Mouse (Mus musculus) urinary bladder, postnatal 36 days (tissue): ENCODE measurements around the gene Olfr1417.

ENCODE experiments used
- DNase-seq, 2 experiments: peaks; one replicate each; pipeline ENCODE4 v3.0.0; 2022; ENCODE audit warnings: low spot score in 2 of 2, mixed read lengths in 1 of 2

The Olfr1417 gene

DNA sequence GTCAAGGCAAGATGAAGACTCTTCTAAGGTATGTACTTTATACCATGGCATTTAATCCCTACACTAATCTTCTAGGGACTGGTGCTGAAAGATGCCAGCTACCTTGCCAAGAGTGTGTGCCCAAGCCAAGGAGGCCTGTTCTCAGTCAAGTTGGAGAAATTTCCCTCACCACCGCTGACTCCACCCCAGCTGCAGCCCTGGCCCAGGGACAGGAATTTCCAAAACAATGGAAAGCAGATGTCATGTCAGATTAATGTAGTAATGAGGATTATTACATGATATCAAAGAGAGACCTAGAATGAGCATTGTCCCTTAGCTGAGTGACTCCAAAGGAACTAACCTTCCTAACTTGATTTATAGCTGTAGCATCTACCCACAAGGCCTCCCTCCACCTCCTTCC is 28.2 kb downstream of the Olfr1417 start:
- no peak for DNase-seq

DNA sequence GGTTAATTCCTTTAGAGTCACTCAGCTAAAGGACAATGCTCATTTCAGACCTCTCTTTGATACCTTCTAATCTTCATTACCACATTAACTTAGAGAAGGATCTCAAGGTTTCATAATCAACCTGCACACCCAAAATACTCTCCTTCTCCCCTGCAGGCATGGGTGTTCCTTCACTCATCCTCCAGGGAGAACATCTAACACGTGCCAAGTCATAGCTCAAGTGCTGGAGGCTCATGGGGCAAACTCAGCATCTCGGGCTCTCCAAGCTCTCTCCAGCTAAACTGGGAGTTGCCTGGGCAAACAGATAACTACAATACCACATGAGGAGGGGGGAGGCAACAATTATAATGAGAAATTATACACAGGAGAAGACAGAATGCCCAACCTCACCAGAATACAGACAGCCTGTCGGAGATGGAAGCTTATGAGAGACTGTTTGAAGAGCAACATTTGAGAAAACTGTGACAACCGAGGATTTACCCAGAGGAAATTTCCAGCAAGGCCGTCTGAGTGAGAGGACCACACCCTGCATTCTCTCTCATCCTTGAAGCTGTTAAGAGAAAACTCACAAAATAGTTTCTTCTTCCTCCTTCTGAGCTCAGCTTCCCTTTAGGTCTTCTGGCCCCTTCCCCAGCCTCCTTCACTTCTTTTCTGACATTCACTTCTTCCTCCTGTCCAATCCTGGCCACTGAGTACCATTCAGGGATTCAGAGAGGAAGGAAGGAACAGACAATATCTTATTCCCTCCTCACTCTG is 28.8 kb downstream of the Olfr1417 start:
- no peak for DNase-seq

DNA sequence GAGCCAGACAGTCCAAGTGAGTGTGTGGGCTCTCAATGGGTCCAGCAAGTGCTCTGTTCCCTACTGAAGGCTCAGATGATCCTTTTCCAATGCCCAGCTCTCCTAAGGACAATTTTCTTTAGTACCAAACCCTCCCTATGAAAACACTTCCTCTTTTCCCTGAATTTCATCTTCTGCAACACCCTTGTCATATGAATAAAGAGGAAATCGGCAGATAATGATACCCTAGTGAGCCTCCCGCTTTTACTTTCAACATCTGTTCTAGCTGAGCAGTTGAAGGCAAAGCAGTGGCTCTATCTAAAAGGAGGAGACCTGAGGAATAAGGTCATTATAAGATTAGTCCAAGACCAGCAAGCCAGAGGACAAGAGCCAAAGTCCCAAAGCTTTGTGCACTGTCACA is 30.6 kb downstream of the Olfr1417 start:
- no peak for DNase-seq

DNA sequence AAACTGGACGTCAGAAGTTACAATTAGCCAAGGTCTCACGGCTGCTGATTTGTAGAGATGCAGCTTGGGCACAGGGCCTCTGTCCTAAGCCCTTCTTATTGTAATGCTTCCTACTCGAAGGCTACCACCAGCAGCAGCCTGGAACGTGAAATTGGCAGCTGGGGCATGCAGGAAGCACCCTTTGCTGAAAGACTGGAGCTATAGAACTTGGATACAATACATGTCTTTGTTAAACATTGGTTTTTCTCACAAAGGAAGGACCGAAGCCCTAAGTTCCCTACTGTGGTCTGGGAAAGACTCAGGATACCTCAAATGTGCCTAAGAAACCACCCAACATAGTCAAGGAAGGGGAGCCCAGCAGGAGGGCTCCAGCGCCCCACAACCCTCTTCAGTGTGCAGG is 31.2 kb downstream of the Olfr1417 start:
- no peak for DNase-seq

DNA sequence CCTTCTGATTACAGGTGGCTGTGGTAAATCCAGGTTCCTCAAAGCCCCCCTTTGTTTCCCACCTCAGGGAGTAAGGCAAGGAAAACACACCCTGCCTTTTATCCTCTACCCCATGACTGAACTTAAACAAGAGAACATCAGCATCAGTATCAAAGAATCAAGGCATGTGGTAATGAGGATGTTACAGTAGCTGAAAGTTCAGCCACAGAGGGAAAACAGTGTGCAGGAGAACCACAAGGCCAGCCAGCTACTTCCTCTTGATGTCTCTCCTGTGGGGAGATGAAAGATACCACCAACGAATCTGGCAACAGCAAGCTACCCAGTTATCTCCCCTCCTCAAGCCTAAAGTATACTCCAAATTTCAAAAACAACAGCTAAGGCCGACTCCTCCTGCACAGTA is 31.8 kb downstream of the Olfr1417 start:
- DNase-seq, result no peak

DNA sequence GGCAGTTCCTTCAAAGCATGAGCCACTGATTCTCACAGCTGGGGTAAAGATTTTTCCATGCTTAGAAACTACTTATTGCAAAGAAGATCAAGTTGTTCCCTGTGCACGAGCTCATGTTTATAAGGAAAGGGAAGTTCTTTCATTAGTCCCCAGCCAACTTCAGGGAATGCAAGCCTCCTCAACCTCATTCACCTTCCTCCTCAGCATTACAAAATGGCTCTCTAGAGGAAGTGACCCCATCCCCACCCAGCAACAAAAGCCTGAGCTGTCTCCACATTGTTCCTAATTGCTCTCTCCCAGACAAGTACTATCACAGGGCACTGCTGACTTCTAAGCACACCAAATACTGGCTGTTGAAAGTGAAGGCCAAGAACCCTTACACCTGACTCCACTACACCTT is 34.6 kb downstream of the Olfr1417 start:
- DNase-seq, result no peak

DNA sequence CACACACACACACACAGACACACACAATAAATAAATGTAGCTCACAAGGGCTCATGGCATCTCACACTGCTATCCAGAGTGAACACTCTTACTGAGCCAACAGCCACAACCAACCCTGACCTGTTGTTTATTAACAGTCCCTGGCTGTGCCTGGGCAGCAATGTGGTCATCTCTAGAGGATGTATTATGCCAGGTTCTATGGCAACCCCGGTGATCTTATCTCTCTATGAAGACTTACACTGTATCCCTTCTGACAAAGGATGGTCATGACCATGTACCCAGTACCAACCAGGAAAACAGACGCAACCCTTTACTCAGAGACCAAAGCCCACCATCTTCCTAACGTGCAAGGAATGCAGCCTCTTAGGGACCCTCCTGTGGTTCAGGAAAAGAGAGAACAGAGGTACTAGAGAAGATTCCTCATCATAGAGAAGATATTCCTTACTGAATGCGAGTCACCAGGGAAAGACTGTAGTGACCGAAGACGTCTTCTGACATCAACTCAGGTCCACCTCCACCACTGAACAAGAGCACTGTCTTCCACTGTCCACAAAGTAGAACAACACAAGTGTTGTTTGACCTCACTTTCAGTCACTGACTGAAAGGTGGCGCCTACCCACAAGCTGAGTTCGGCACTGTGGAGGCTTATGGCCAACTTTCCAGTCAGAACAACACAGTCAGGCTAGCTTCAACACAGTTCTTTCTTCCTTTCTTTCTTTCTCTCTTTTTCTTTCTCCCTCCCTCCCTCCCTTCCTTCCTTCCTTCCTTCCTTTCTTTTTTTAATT is 38.3 kb downstream of the Olfr1417 start:
- DNase-seq, result no peak

DNA sequence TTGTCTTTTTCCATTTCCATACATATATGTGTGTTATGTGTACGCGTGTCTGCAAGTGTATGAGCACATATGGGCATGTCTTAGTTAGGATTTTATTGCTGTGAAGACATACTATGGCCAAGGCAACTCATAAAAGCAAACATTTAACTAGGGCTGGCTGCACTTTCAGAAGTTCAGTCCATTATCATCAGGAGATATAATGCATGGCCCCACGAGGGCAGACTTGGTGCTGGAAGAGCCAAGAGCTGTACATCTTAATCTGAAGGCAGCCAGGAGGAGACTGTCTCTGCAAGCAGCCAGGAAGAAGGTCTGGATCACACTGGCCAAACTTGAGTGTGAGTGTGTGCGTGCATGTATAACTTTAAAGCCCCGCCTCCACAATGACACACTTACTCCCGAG is 44.6 kb downstream of the Olfr1417 start:
- DNase-seq, result no peak

DNA sequence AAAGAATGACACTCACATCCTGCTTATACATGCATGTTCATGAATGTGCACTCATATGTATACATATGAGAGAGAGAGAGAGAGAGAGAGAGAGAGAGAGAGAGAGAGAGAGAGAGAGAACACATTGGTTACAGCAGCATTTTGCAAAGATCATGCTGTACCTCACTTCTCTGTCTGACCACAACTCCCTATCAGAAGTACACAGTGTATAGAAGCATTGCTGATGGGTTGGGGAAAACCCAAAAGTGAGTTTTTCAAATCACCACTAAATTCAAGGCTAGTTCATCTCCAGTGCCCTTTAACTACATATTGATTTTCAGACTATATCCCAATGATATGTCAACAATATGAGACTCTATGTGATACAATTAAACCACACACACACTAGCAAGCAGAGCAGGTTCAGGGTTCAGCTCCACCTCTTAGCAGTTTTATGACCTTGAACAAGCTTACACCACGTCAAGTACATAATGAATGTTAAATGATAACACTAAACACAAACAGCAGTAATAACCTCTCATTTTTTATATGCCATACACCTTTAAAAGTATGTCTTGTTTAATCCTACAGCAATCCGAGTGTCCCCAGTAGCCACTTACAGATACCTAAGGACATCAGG is 45.2 kb downstream of the Olfr1417 start:
- no peak for DNase-seq

DNA sequence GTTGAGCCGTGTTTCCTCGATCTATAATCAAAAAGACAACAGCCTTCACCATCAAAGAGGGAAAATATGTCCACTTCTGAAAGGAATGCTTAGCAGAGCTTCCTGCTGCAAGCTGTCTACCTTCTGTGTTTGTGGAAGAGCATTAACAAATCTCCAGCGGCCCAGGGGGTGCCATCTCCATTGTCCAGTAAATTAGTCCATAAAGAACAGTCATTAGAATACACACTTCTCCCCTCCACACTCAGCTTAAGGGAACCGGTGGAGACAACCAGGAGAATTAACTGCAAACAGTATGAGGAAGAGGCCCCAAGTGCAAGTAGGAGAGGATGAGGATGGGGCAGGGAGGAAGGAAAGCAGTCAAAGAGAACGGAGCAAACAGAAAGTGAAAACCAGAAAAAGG is 47.2 kb downstream of the Olfr1417 start:
- no peak for DNase-seq

DNA sequence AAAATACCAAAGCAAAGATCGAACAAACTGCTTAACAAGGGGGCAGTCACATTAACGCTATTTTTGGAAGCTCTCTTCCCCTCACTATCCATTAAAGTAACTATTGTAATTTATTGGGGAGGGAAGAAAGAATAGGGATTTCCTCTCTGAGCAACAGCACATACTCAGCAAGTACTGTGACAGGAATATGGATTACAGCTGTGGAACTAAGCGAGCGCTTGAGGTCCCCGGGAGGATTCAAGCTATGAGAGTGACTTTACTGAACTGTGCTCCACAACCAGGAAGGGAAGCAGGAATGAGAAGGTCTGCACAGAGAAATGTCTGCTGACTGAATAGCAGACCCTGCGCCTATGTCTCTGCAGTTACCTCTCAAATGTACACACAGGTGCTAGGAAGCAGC is 50.1 kb downstream of the Olfr1417 start:
- no peak for DNase-seq

DNA sequence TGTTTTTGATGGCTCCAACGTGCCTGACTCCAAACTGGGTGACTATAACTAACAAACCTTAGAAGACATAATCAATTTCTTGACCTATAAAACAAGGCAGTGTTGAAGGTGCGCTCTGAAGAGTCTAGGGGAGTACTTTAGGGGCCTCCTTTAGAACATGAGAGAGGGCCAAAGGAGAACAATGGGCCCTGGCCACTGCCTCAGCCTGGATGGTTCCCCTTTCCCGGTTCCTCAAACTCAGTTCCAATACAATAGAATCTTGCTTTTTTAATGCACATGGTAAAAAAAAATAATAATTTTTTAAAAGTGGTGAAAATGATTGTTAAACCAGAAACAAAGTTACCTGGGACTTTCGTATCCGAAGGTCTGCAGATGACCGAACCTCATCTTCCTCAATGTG is 51.2 kb downstream of the Olfr1417 start:
- no peak for DNase-seq

DNA sequence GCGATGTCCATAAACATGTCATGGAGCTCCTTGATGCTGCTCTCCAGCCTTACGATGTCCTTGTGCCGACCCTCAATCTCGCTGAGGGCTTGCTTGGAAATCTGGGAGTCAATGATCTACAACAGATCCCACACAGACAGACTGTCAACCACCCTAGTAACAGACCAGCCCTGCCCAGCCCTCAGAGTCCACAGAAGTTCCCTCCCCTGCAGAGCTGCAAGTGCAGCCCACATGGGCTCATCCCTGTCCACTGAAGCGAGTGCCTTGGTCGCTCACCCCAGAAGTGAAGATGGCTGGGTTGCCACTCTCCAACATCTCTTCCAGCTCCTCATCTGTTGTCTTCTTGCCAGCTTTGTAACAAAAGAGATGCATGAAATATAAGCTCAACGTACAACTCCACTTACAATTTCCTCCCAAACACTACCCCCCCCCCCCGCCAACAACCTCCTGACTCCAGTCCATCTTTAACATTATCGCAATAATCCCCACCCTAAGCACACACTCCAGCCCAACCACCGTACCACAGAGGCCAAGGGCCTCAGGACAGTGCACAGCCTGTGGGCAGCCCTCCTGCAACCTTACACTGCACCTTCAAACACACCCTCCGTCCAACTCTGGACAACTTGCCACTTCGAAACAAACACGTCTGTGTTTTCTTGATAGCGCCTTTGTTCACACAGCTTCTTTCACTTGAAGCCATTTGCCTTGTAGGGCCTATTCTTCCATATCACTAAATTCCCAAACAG is 53.4 kb downstream of the Olfr1417 start:
- DNase-seq, result no peak

DNA sequence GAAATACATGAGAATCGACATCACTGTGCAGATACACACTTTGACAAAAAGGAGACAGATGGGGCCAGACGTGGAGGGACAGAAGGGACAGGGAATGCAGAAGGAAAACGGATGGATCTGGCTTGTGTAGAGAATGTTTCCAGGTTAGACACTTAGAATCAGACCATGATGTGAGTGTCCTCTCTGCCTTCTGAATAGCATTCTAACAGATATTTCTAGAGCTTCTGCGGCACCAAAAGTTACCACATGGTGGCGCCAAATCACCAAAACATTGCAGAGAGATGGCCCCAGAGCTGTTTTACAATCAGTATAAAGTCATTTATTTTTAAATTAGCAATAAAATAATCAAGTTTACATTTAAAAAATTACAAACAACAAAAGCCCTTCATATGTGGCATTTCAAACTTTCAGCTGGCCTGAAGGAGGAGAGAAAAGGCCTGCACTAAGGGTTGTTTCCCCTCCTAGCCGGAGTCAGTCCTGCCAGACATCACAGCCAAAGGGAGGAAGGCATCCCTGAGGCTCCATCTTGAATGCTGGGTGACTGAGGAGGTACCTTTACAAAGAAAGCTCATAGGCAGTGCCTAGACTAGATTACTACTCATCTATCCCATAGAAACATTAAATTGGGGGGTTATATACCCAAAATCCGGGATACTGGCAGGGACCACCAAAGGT is 61.7 kb downstream of the Olfr1417 start:
- peak; percentile 32 to 41 for DNase-seq
